Mouse (Mus musculus) liver, embryonic 16.5 days (tissue): ENCODE results near the gene Mrgprh. TPM values are rescaled to one million over a fixed set of nuclear protein-coding genes. Genes with fewer than 3 reads are reported as not detected.

Source experiments
- ATAC-seq: fragments of 200-750 bp; cut with Nextera tagmentation; 2 replicates; pipeline ENCODE4 v1.8.0; 2017; ENCODE audit warnings: low read depth, mild to moderate bottlenecking, moderate number of reproducible peaks, moderate library complexity
- H3K27ac ChIP-seq: fragments of 300-500 bp; sonication (generic); 2 replicates; pipeline ENCODE4 v1.5.1; 2014; ENCODE audit warnings: mild to moderate bottlenecking, low read length
- H3K27me3 ChIP-seq: fragments of 300-500 bp; sonication (generic); 2 replicates; pipeline ENCODE4 v1.6.1; 2014; ENCODE audit warnings: low read depth, low read length, mixed read lengths; ENCODE audit not compliant: control insufficient read depth, insufficient read depth
- H3K36me3 ChIP-seq: fragments of 300-500 bp; sonication (generic); 2 replicates; pipeline ENCODE4 v1.6.1; 2014; ENCODE audit warnings: mild to moderate bottlenecking; ENCODE audit not compliant: control insufficient read depth, insufficient read depth
- H3K4me1 ChIP-seq: fragments of 300-500 bp; sonication (generic); 2 replicates; pipeline ENCODE4 v1.6.1; 2014; ENCODE audit warnings: low read depth, low read length, mixed read lengths; ENCODE audit not compliant: control insufficient read depth
- H3K4me2 ChIP-seq: fragments of 300-500 bp; sonication (generic); 2 replicates; pipeline ENCODE4 v1.6.1; 2014; ENCODE audit warnings: low read depth, low read length, mixed read lengths
- H3K4me3 ChIP-seq: fragments of 300-500 bp; sonication (generic); 2 replicates; pipeline ENCODE4 v1.5.1; 2014; ENCODE audit warnings: low read depth, mild to moderate bottlenecking, low read length
- H3K9ac ChIP-seq: fragments of 300-500 bp; sonication (generic); 2 replicates; pipeline ENCODE4 v1.6.1; 2014; ENCODE audit warnings: low read depth, low read length
- H3K9me3 ChIP-seq: fragments of 300-500 bp; sonication (generic); replicated peaks from 2 replicates; pipeline ENCODE4 v1.6.1; 2016; ENCODE audit warnings: low read length; ENCODE audit not compliant: control insufficient read depth
- WGBS: fragments of 180-500 bp; shearing (Covaris S2); extraction: QIAGEN DNeasy Blood & Tissue Kit; methylation state at CpG from one replicate; pipeline ENCODE4 v1.1.7; 2014; ENCODE audit not compliant: insufficient replicate concordance; 5-methylcytosine and 5-hydroxymethylcytosine counted together
- polyA plus RNA-seq: library from polyadenylated mRNA; unstranded; fragments of >200 nt; fragmentation: Nextera tagmentation; extraction: Ambion mirVana; gene quantifications from 2 replicates; pipeline ENCODE4 v1.2.1, GENCODE M21; 2015

Mrgprh gene
- polyA plus RNA-seq, 1 experiment from 2014 or later: not detected

DNA sequence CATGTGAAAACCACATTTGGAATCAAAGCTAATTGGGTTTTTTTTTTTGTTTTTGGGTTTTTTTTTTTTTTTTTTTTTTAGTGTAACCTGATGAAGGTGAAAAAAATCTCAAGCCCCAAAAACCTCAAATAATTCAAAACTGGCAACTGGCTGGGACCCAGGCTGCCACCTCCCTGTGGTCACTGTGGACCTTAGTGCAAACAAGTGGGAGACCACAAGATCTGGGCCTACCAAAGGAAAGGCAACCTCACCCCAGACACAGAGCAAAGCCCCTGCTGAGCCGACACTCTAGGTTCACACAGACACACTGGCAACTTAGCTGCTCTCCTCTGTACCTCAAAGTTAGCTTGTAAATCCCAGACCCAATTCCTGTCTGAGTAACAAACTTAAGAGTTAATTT lies 28.5 kb downstream of the Mrgprh start:
- no peak for ATAC-seq
- H3K36me3 ChIP-seq: peaks cover 2% of the 10 kb centered on the region; the same call in 1 of the 2 replicates
- H3K9me3 ChIP-seq: no peaks in the 10 kb centered on the region
- H3K4me1 ChIP-seq: no peaks in the 10 kb centered on the region
- H3K4me2 ChIP-seq: no peak overlapping the region
- H3K4me3 ChIP-seq: no peak overlapping the region
- H3K27me3 ChIP-seq: no peaks in the 10 kb centered on the region
- H3K27ac ChIP-seq: no peak overlapping the region
- H3K9ac ChIP-seq: no peak overlapping the region
- 72% methylated on average over 1 of the region's 1 CpGs for WGBS

GRCm38 (mm10) chr17:12905810-12906209 lies 30.0 kb downstream of the Mrgprh start:
- Histone ChIP-seq H3K9me3 (no peaks in the 10 kb centered on the region), H3K36me3 (peaks cover 3% of the 10 kb centered on the region), H3K27ac (no peak overlapping the region), H3K4me1 (no peaks in the 10 kb centered on the region), H3K27me3 (no peaks in the 10 kb centered on the region), H3K4me3 (no peak overlapping the region), H3K9ac (no peak overlapping the region), H3K4me2 (no peak overlapping the region)
- no peak for ATAC-seq
- 69% methylated on average over 4 of the region's 4 CpGs for WGBS

DNA sequence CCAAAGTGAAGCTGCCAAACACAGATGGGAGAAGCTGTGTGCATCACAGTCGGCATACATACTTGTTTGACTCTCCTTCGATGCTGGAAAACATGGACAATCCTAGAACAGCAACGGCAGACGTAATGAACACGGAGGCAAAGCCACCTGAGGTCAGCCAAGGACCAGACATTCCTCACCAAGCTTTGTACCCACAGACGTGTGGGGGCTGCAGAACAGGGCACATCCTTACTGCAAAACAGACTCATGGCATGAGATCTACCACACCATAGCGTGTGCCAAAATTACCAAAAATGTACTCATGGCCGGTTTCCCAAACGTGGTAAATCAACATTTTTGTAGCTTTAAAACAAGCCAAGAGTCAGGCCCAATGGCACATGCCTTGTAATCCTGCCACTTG lies 30.6 kb downstream of the Mrgprh start:
- Histone ChIP-seq H3K36me3 (peaks cover 7% of the 10 kb centered on the region), H3K4me1 (no peaks in the 10 kb centered on the region), H3K9ac (no peak overlapping the region), H3K4me2 (no peak overlapping the region), H3K4me3 (no peak overlapping the region), H3K27ac (no peak overlapping the region), H3K9me3 (no peaks in the 10 kb centered on the region), H3K27me3 (no peaks in the 10 kb centered on the region)
- no peak for ATAC-seq
- WGBS: 83% methylated on average over 9 of the region's 9 CpGs

- no peak; the same call in 1 of the 2 replicates for ATAC-seq
Measured at GRCm38 (mm10) chr17:12909361-12910280, 33.8 kb downstream of the Mrgprh start, which contains the start of gene Pnldc1. Gene Pnldc1 (minus strand): TSS chr17:12910230.

DNA sequence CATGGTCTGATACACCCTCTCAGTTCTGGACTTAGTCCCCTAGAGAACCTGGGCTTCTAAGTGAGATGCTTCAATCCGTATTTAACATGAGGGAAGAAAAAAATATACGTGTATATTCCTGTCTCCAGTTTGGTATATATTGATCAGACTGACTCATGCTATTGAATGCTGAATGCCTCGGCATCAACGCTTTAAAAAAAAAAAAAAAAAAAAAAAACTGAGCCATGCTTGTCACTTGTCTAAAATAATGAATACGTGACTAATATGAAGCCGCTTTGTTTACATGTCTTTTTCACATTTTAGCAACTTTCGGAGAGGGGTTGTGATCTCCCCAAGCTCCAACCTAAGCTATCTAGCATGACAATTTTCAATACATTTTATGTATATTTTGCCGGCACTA lies 34.6 kb downstream of the Mrgprh start:
- 79% methylated on average over 8 of the region's 8 CpGs for WGBS
- no peak overlapping the region for H3K27ac ChIP-seq
- H3K9me3 ChIP-seq: no peaks in the 10 kb centered on the region
- H3K4me2 ChIP-seq: no peak overlapping the region
- H3K4me1 ChIP-seq: peaks cover 6% of the 10 kb centered on the region
- no peak overlapping the region for H3K4me3 ChIP-seq
- peaks cover 32% of the 10 kb centered on the region for H3K36me3 ChIP-seq
- ATAC-seq: no peak
- H3K27me3 ChIP-seq: no peaks in the 10 kb centered on the region
- no peak overlapping the region for H3K9ac ChIP-seq

More at GRCm38 (mm10) chr17:12909361-12910280, 33.8 kb downstream of the Mrgprh start, which contains the start of gene Pnldc1:
- no peaks in the 10 kb centered on the region for H3K9me3 ChIP-seq
- peaks cover 32% of the 10 kb centered on the region for H3K36me3 ChIP-seq
- H3K4me2 ChIP-seq: no peak within 1 kb of the TSS
- H3K4me3 ChIP-seq: no peak within 1 kb of the TSS
- no peaks in the 10 kb centered on the region for H3K27me3 ChIP-seq
- no peak within 1 kb of the TSS for H3K9ac ChIP-seq
- peaks cover under 1% of the 10 kb centered on the region for H3K4me1 ChIP-seq
- no peak within 1 kb of the TSS for H3K27ac ChIP-seq
- 81% methylated on average over 35 of the region's 35 CpGs for whole genome bisulfite sequencing

DNA sequence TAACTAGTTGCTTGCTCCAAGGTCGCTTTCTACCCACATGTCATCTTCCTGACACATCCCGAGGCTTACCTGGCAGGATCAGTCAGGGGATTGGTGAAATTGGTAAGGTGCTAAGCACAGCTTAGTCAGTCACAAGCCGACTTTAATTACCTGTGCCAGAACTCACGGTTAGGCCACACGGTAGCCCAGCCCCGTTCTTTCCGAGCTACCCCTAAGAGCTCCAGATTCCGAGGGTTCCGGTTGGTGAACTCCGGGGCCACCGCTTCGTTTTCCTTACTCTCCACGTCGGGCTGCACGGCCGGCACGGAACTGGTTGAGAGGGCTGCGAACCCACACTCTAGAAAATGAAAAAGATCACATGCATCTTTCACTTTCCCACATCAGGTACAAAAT lies 39.6 kb downstream of the Mrgprh start, which contains the start of gene Tcp1:
Gene Tcp1, plus strand, starts transcription at position 214 of the 393 bp plus-strand sequence.
- no peak for ATAC-seq
- peak within 1 kb of the TSS; percentile 98 for H3K4me3 ChIP-seq
- peaks cover 48% of the 10 kb centered on the region for H3K36me3 ChIP-seq
- under 1% methylated on average over 18 of the region's 18 CpGs for WGBS
- no peaks in the 10 kb centered on the region for H3K9me3 ChIP-seq
- H3K27ac ChIP-seq: peak within 1 kb of the TSS; percentile 95
- H3K27me3 ChIP-seq: no peaks in the 10 kb centered on the region
- peaks cover 12% of the 10 kb centered on the region for H3K4me1 ChIP-seq
- H3K9ac ChIP-seq: peak within 1 kb of the TSS; percentile 99
- H3K4me2 ChIP-seq: peak within 1 kb of the TSS; percentile 84

DNA sequence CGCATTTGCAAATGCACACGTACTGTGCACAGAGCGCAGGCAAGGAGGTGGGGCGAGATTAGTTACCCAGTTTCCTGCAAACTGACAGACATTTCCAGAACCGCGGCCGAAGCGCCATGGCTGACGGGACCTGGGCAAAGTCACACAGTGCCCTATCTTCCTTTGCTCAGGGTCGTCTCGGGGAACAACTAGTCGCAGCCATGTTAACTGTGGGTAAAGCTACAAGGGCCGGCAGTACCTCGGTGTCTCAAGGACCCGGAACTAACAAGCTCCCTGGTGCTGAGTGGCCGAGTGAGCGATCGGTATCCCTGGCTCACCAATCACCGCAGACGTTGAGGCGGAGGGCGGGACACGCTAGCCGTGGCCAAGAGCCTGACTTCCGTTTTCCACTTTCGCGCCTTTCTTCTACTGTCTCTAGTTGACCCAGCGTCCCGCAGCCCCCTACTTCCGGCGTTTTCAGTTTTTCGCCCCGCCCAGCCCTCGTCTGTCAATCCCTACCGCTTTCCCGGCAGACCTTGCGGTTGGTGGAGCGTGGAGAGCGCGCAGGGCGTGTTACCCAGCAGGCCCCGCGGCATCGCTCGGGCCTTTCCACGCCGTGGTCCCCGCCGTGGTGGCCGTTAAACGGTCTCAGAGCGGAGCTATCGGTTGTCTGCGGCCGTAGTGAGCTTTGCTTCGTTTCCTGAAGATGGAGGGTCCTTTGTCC lies 40.2 kb downstream of the Mrgprh start, which contains the start of gene Mrpl18:
Gene Mrpl18, minus strand, starts transcription at position 465 of the 703 bp plus-strand sequence.
- Histone ChIP-seq H3K27ac (peak within 1 kb of the TSS; percentile 95), H3K4me3 (peak within 1 kb of the TSS; percentile 98), H3K36me3 (peaks cover 49% of the 10 kb centered on the region), H3K9ac (peak within 1 kb of the TSS; percentile 99), H3K27me3 (no peaks in the 10 kb centered on the region), H3K9me3 (no peaks in the 10 kb centered on the region), H3K4me2 (peak within 1 kb of the TSS; percentile 84), H3K4me1 (peaks cover 12% of the 10 kb centered on the region)
- peak; percentile 96 for ATAC-seq
- WGBS: under 1% methylated on average over 56 of the region's 56 CpGs

- Histone ChIP-seq H3K36me3 (peaks cover 47% of the 10 kb centered on the region), H3K27me3 (no peaks in the 10 kb centered on the region), H3K27ac (peak overlapping the region; percentile 95), H3K4me1 (peaks cover 12% of the 10 kb centered on the region), H3K4me3 (peak overlapping the region; percentile 98), H3K9me3 (no peaks in the 10 kb centered on the region), H3K4me2 (peak overlapping the region; percentile 84), H3K9ac (peak overlapping the region; percentile 99)
- under 1% methylated on average over 40 of the region's 40 CpGs for WGBS
- ATAC-seq: peak; percentile 61
Measured at GRCm38 (mm10) chr17:12916588-12917380, 41.0 kb downstream of the Mrgprh start.
